In genomic region chr3:29081952-29082295, GRCm38 (mm10) we compare ENCODE assay signal across 8 mouse cellular contexts. TPM values are rescaled to one million over a fixed set of nuclear protein-coding genes. Genes with fewer than 3 reads are reported as not detected.
DNase-seq lines count a peak whose midpoint lies in the region; ATAC-seq and TF ChIP-seq lines count a peak whose summit lies in the region.

TSS of gene Egfem1 (plus strand) at chr3:29082023.

- 2% methylated on average over 12 of the region's 12 CpGs for WGBS in forebrain, embryonic 16.5 days
- WGBS in neural tube, embryonic 13.5 days = 5% methylated on average over 12 of the region's 12 CpGs

- no peak for DNase-seq in frontal cortex, postnatal 10 days (ENCODE audit: low spot score in 2 of 2)
- peak; percentile 34 to 37 for DNase-seq in left cerebral cortex, adult 8-10 months (ENCODE audit: low spot score in 2 of 2)
- DNase-seq in B cell, adult 2 months = no peak

- peak; percentile 50 for ATAC-seq in frontal cortex, adult (ENCODE audit: low TSS enrichment)
- ATAC-seq in forebrain, embryonic 16.5 days = peak; percentile 57
- ATAC-seq in neural tube, embryonic 13.5 days (ENCODE audit: low read depth) = peak; percentile 77
- no peak for ATAC-seq in megakaryocyte progenitor cell, adult 5-6 weeks (replicated peaks; ENCODE audit: poor library complexity)

- H3K27me3 ChIP-seq in E14TG2a.4 (ENCODE audit: insufficient read depth, low read length) = peaks cover 53% of the 10 kb centered on the region
- peaks cover 6% of the 10 kb centered on the region; the same call in 1 of the 2 replicates for H3K27me3 ChIP-seq in forebrain, embryonic 16.5 days (replicated peaks; ENCODE audit: control insufficient read depth, insufficient read depth, low read length)
- H3K27me3 ChIP-seq in neural tube, embryonic 13.5 days = peaks cover 24% of the 10 kb centered on the region; the same call in 1 of the 2 replicates

- H3K36me3 ChIP-seq in E14TG2a.4 (ENCODE audit: insufficient read depth, low read length) = no peaks in the 10 kb centered on the region
- H3K36me3 ChIP-seq in forebrain, embryonic 16.5 days (ENCODE audit: control insufficient read depth, insufficient read depth) = no peaks in the 10 kb centered on the region
- H3K36me3 ChIP-seq in neural tube, embryonic 13.5 days = no peaks in the 10 kb centered on the region

- H3K27ac ChIP-seq in forebrain, embryonic 16.5 days (ENCODE audit: low read length) = peak within 1 kb of the TSS; percentile 41; the same call in 1 of the 2 replicates
- H3K27ac ChIP-seq in neural tube, embryonic 13.5 days (replicated peaks) = peak within 1 kb of the TSS; percentile 59

- H3K9me3 ChIP-seq in E14TG2a.4 (ENCODE audit: low read length) = no peaks in the 10 kb centered on the region
- H3K9me3 ChIP-seq in forebrain, embryonic 16.5 days (ENCODE audit: control insufficient read depth, low read length) = no peaks in the 10 kb centered on the region
- H3K9me3 ChIP-seq in neural tube, embryonic 13.5 days = no peaks in the 10 kb centered on the region

- TF ChIP-seq CTCF in E14TG2a.4 (conservative IDR thresholded peaks at IDR 0.05; ENCODE audit: low read length) = no peak

- peaks cover 11% of the 10 kb centered on the region for H3K4me1 ChIP-seq in E14TG2a.4 (replicated peaks; ENCODE audit: low read depth, low read length)
- peaks cover 12% of the 10 kb centered on the region for H3K4me1 ChIP-seq in forebrain, embryonic 16.5 days (replicated peaks; ENCODE audit: control insufficient read depth, insufficient read depth, low read length)
- H3K4me1 ChIP-seq in neural tube, embryonic 13.5 days (replicated peaks) = peaks cover 33% of the 10 kb centered on the region

- H3K9ac ChIP-seq in forebrain, embryonic 16.5 days (replicated peaks; ENCODE audit: low read depth, low read length) = peak within 1 kb of the TSS; percentile 47
- peak within 1 kb of the TSS; percentile 68 for H3K9ac ChIP-seq in neural tube, embryonic 13.5 days

- H3K4me2 ChIP-seq in forebrain, embryonic 16.5 days (ENCODE audit: low read length) = peak within 1 kb of the TSS; percentile 88
- peak within 1 kb of the TSS; percentile 96 for H3K4me2 ChIP-seq in neural tube, embryonic 13.5 days

- peak within 1 kb of the TSS; percentile 79 for H3K4me3 ChIP-seq in E14TG2a.4 (replicated peaks; ENCODE audit: low read length)
- peak within 1 kb of the TSS; percentile 57 for H3K4me3 ChIP-seq in forebrain, embryonic 16.5 days (replicated peaks; ENCODE audit: low read length)
- H3K4me3 ChIP-seq in neural tube, embryonic 13.5 days = peak within 1 kb of the TSS; percentile 65

RNA-seq across cellular contexts. Expression of gene Egfem1, which starts in this region (rescaled TPM):
- 4.0 and 7.4 TPM in 2 replicates for polyA plus RNA-seq in forebrain, embryonic 16.5 days (2015; fragmentation: Nextera tagmentation; extraction: Ambion mirVana)
- total RNA-seq in left cerebral cortex, adult 8-10 months (2022) = 10 to 100 TPM; 16.2 to 21.6 (median 19.3) TPM
- 5.4 and 7.2 TPM in 2 replicates for polyA plus RNA-seq in neural tube, embryonic 13.5 days (2015; fragmentation: Nextera tagmentation; extraction: Ambion mirVana)
- not detected in 2 replicates for total RNA-seq in megakaryocyte progenitor cell, adult 5-6 weeks (2015)
- 0.25 TPM in 1 of 2 replicates, not detected in the other for total RNA-seq in megakaryocyte progenitor cell, adult 5-6 weeks (2017)

Comparison
In these comparisons a context has a peak if more than half of its experiments do, and no peak if none do; other contexts are left out.
1. RNA of gene Egfem1 (total RNA-seq): 16.2 to 21.6 TPM in left cerebral cortex, adult 8-10 months; 0.25 TPM in megakaryocyte progenitor cell, adult 5-6 weeks; every median in the first group is over 10 times any median in the second.
2. DNase-seq: peak in left cerebral cortex, adult 8-10 months (2 of 2); none in frontal cortex, postnatal 10 days (0 of 2) and B cell, adult 2 months (0 of 2).
3. Peak in every context shown above with its lines, with median percentiles within 50 percentile points of each other: H3K4me3 ChIP-seq.